In genomic region chr2:84184288-84185015, GRCm38 (mm10) we compare ENCODE assay signal across 8 mouse cellular contexts.
DNase-seq lines count a peak whose midpoint lies in the region; ATAC-seq and TF ChIP-seq lines count a peak whose summit lies in the region.

No protein-coding gene starts in this region.

- no peak overlapping the region for H3K4me2 ChIP-seq in embryonic facial prominence, embryonic 15.5 days (replicated peaks)
- H3K4me2 ChIP-seq in kidney, embryonic 14.5 days (replicated peaks; ENCODE audit: low read depth, low read length), result peak overlapping the region; percentile 21

- TF ChIP-seq CTCF in layer of hippocampus, adult 2 months (conservative IDR thresholded peaks at IDR 0.05), result no peak

- H3K4me1 ChIP-seq in embryonic facial prominence, embryonic 15.5 days, result 0 out of 2 replicates have a peak, but pooled peaks cover 5% of the 10 kb centered on the region
- peaks cover 5% of the 10 kb centered on the region; the same call in 1 of the 2 replicates for H3K4me1 ChIP-seq in kidney, embryonic 14.5 days (ENCODE audit: control insufficient read depth, insufficient read depth, low read length)

- 70% methylated on average over 19 of the region's 19 CpGs for WGBS in embryonic facial prominence, embryonic 15.5 days
- 20% methylated on average over 19 of the region's 19 CpGs for WGBS in kidney, embryonic 14.5 days

- 0 out of 2 replicates have a peak overlapping the region, but pooled peaks have one; percentile 6 for H3K27ac ChIP-seq in embryonic facial prominence, embryonic 15.5 days (replicated peaks)
- H3K27ac ChIP-seq in kidney, embryonic 14.5 days (ENCODE audit: low read depth, low read length), result peak overlapping the region; percentile 53
- no peak overlapping the region for H3K27ac ChIP-seq in layer of hippocampus, adult 2 months

- no peaks in the 10 kb centered on the region for H3K36me3 ChIP-seq in embryonic facial prominence, embryonic 15.5 days
- H3K36me3 ChIP-seq in kidney, embryonic 14.5 days (ENCODE audit: control insufficient read depth, insufficient read depth, low read length), result no peaks in the 10 kb centered on the region

- ATAC-seq in embryonic facial prominence, embryonic 15.5 days (ENCODE audit: insufficient number of reproducible peaks, low FRiP score, low TSS enrichment, low read depth), result no peak
- ATAC-seq in kidney, embryonic 14.5 days (ENCODE audit: low FRiP score, low TSS enrichment), result peak; percentile 89

- H3K9ac ChIP-seq in embryonic facial prominence, embryonic 15.5 days, result no peak overlapping the region
- H3K9ac ChIP-seq in kidney, embryonic 14.5 days (ENCODE audit: low read depth, low read length), result no peak overlapping the region

- H3K4me3 ChIP-seq in embryonic facial prominence, embryonic 15.5 days (replicated peaks), result no peak overlapping the region
- no peak overlapping the region for H3K4me3 ChIP-seq in kidney, embryonic 14.5 days (ENCODE audit: low read length)
- H3K4me3 ChIP-seq in layer of hippocampus, adult 2 months, result no peak overlapping the region

- no peaks in the 10 kb centered on the region for H3K27me3 ChIP-seq in embryonic facial prominence, embryonic 15.5 days
- no peaks in the 10 kb centered on the region for H3K27me3 ChIP-seq in kidney, embryonic 14.5 days (ENCODE audit: control insufficient read depth, insufficient read depth, low read length)

- no peaks in the 10 kb centered on the region for H3K9me3 ChIP-seq in embryonic facial prominence, embryonic 15.5 days (replicated peaks)
- H3K9me3 ChIP-seq in kidney, embryonic 14.5 days (ENCODE audit: control insufficient read depth, low read length), result no peaks in the 10 kb centered on the region

- peak; percentile 31 for DNase-seq in adrenal gland, adult 8-10 months
- DNase-seq in lung, postnatal 14 days, result peak; percentile 51
- no peak for DNase-seq in layer of hippocampus, postnatal 25 days (ENCODE audit: extremely low spot score in 1 of 2, low spot score in 1 of 2)
- DNase-seq in cerebellum, adult 11-12 months, result no peak
- DNase-seq in layer of hippocampus, adult 2 months (ENCODE audit: low spot score in 2 of 2), result no peak
- no peak for DNase-seq in layer of hippocampus, adult 9-11 months

Comparison
In these comparisons a context has a peak if more than half of its experiments do, and no peak if none do; other contexts are left out.
1. DNase-seq: peak in adrenal gland, adult 8-10 months (single experiment) and lung, postnatal 14 days (single experiment); none in layer of hippocampus, postnatal 25 days (0 of 2), cerebellum, adult 11-12 months (single experiment), layer of hippocampus, adult 2 months (0 of 2) and layer of hippocampus, adult 9-11 months (single experiment).